Mouse (Mus musculus) ES-E14 (cell line): ENCODE data around the gene Rfx5. TPM values are rescaled to one million over a fixed set of nuclear protein-coding genes. Genes with fewer than 3 reads are reported as not detected.

Source experiments
- DNase-seq: peaks from one replicate; pipeline ENCODE4 v3.0.0-alpha.2; 2013; ENCODE audit warnings: low read depth, low spot score
- H3K27ac ChIP-seq: 2 replicates; pipeline ENCODE4 v1.5.1; 2012; ENCODE audit warnings: low read depth, mild to moderate bottlenecking, low read length, moderate library complexity, mixed read lengths; ENCODE audit not compliant: poor library complexity, insufficient read depth, severe bottlenecking
- H3K36me3 ChIP-seq: 2 replicates; pipeline ENCODE4 v1.6.1; 2012; ENCODE audit warnings: mild to moderate bottlenecking, low read length, moderate library complexity, mixed read lengths; ENCODE audit not compliant: control insufficient read depth, poor library complexity, insufficient read depth, severe bottlenecking
- H3K4me1 ChIP-seq, 2 experiments: fragments of 150-350 bp in 1 of 2; sonication (generic) in 1 of 2; 2 replicates each; pipeline ENCODE4 v1.6.1; 2012; ENCODE audit warnings: low read length in 2 of 2, mild to moderate bottlenecking in 1 of 2, mixed read lengths in 1 of 2; ENCODE audit not compliant: control insufficient read depth in 2 of 2, insufficient read depth in 2 of 2, poor library complexity in 1 of 2
- H3K4me3 ChIP-seq, 2 experiments: fragments of 150-350 bp in 1 of 2; sonication (generic) in 1 of 2; 2 replicates each; pipeline ENCODE4 v1.5.1; 2012; ENCODE audit warnings: low read length in 2 of 2, low read depth in 1 of 2, mild to moderate bottlenecking in 1 of 2, mixed read lengths in 1 of 2; ENCODE audit not compliant: insufficient read depth in 1 of 2, poor library complexity in 1 of 2, severe bottlenecking in 1 of 2
- H3K9ac ChIP-seq: 2 replicates; pipeline ENCODE4 v1.6.1; 2012; ENCODE audit warnings: low read depth, mild to moderate bottlenecking, low read length, mixed read lengths; ENCODE audit not compliant: poor library complexity, insufficient read depth, severe bottlenecking
- H3K9me3 ChIP-seq: fragments of 150-350 bp; sonication (generic); 2 replicates; pipeline ENCODE4 v1.6.1; 2012; ENCODE audit warnings: low read depth, mild to moderate bottlenecking, low read length; ENCODE audit not compliant: control insufficient read depth, insufficient read depth
- CHD2 ChIP-seq: IDR thresholded peaks from 2 replicates; pipeline ENCODE4 v1.6.1; 2014; ENCODE audit warnings: mild to moderate bottlenecking, low read depth, low read length, inconsistent platforms
- HCFC1 ChIP-seq: IDR thresholded peaks from 2 replicates; pipeline ENCODE4 v1.6.1; 2012; ENCODE audit warnings: low read length, inconsistent platforms, borderline replicate concordance; ENCODE audit not compliant: insufficient read depth
- MAFK ChIP-seq: IDR thresholded peaks from 2 replicates; pipeline ENCODE4 v1.6.1; 2014; ENCODE audit warnings: mild to moderate bottlenecking, low read depth, low read length, inconsistent platforms; ENCODE audit not compliant: insufficient read depth
- ZC3H11A ChIP-seq: IDR thresholded peaks from 2 replicates; pipeline ENCODE4 v1.6.1; 2012; ENCODE audit warnings: low read depth, mild to moderate bottlenecking, inconsistent platforms, low read length, borderline replicate concordance
- ZNF384 ChIP-seq: IDR thresholded peaks from 2 replicates; pipeline ENCODE4 v1.6.1; 2012; ENCODE audit warnings: low read depth, low read length, inconsistent platforms
- in situ Hi-C, 2 experiments: fragments of 600-800 bp; cut with MboI; formaldehyde crosslinking; loops; one replicate each; pipeline ENCODE4 v1.15.1; 2025; ENCODE audit warnings: low sequenced_read_pairs in 2 of 2, inconsistent platforms in 1 of 2; ENCODE audit not compliant: unreplicated experiment in 2 of 2
- total RNA-seq: library from RNA; depleted of rRNA; stranded (reverse); fragments of 300-350 nt; gene quantifications from 2 replicates; pipeline ENCODE4 v1.2.3, GENCODE M21; 2012

The Rfx5 gene
- total RNA-seq, 1 experiment = 6.1 TPM

- no peaks in the 10 kb centered on the region for H3K9me3 ChIP-seq
- in situ Hi-C loops = no loop called here
- H3K9ac ChIP-seq = no peak overlapping the region
- DNase-seq = no peak
- H3K4me1 ChIP-seq = peaks cover 3 to 7% of the 10 kb centered on the region in 2 experiments; a peak in 2 of 4 replicates
- peak overlapping the region in 1 of 2 experiments; percentile 85; a peak in 2 of 4 replicates for H3K4me3 ChIP-seq
- TF ChIP-seq CHD2 (no peak), MAFK (0 out of 2 replicates have a peak, but pooled peaks have one; percentile 6)
- peaks cover 23% of the 10 kb centered on the region for H3K36me3 ChIP-seq
- H3K27ac ChIP-seq = no peak overlapping the region
Measured at GRCm38 (mm10) chr3:94952806-94953205, 1.1 kb upstream of the Rfx5 start.

GRCm38 (mm10) chr3:94953384-94953763 lies 501 bp upstream of the Rfx5 start:
- H3K9ac ChIP-seq = peak overlapping the region; percentile 72
- H3K9me3 ChIP-seq = no peaks in the 10 kb centered on the region
- H3K4me3 ChIP-seq = peak overlapping the region; percentile 78 to 85
- DNase-seq = no peak
- TF ChIP-seq ZNF384 (no peak), HCFC1 (no peak), MAFK (no peak), ZC3H11A (no peak), CHD2 (no peak)
- H3K4me1 ChIP-seq = peaks cover 3 to 7% of the 10 kb centered on the region in 2 experiments; a peak in 2 of 4 replicates
- peaks cover 26% of the 10 kb centered on the region for H3K36me3 ChIP-seq
- in situ Hi-C loops = no loop called here
- H3K27ac ChIP-seq = no peak overlapping the region

GRCm38 (mm10) chr3:94958295-94958694 lies 4.4 kb downstream of the Rfx5 start:
- peaks cover 31% of the 10 kb centered on the region for H3K36me3 ChIP-seq
- H3K9ac ChIP-seq = no peak overlapping the region
- no peak overlapping the region for H3K4me3 ChIP-seq
- H3K4me1 ChIP-seq = peaks cover 10 to 18% of the 10 kb centered on the region in 2 experiments
- no peak overlapping the region for H3K27ac ChIP-seq
- in situ Hi-C loops = no loop called here
- H3K9me3 ChIP-seq = no peaks in the 10 kb centered on the region
- no peak for DNase-seq
- no peak for TF ChIP-seq HCFC1
- TF ChIP-seq MAFK = no peak
- no peak for TF ChIP-seq CHD2
- no peak for TF ChIP-seq ZNF384
- no peak for TF ChIP-seq ZC3H11A

GRCm38 (mm10) chr3:94959871-94960270 lies 6.0 kb downstream of the Rfx5 start:
- H3K9me3 ChIP-seq = no peaks in the 10 kb centered on the region
- H3K36me3 ChIP-seq = peaks cover 31% of the 10 kb centered on the region
- no peak for DNase-seq
- peaks cover 10 to 17% of the 10 kb centered on the region in 2 experiments for H3K4me1 ChIP-seq
- H3K27ac ChIP-seq = peak overlapping the region; percentile 2; the same call in 1 of the 2 replicates
- peak overlapping the region in 1 of 2 experiments; percentile 47; a peak in 2 of 4 replicates for H3K4me3 ChIP-seq
- TF ChIP-seq CHD2 (no peak), MAFK (no peak), HCFC1 (no peak), ZNF384 (no peak), ZC3H11A (no peak)
- in situ Hi-C loops = no loop called here
- no peak overlapping the region for H3K9ac ChIP-seq

GRCm38 (mm10) chr3:94960322-94960721 lies 6.4 kb downstream of the Rfx5 start:
- in situ Hi-C loops = no loop called here
- no peaks in the 10 kb centered on the region for H3K9me3 ChIP-seq
- H3K36me3 ChIP-seq = peaks cover 28% of the 10 kb centered on the region
- H3K27ac ChIP-seq = no peak overlapping the region; the same call in 1 of the 2 replicates
- peaks cover 10 to 13% of the 10 kb centered on the region in 2 experiments for H3K4me1 ChIP-seq
- DNase-seq = no peak
- H3K4me3 ChIP-seq = peak overlapping the region in 1 of 2 experiments; percentile 47; a peak in 2 of 4 replicates
- no peak overlapping the region for H3K9ac ChIP-seq
- TF ChIP-seq ZC3H11A = no peak
- no peak for TF ChIP-seq HCFC1
- TF ChIP-seq MAFK = no peak
- TF ChIP-seq CHD2 = no peak
- no peak for TF ChIP-seq ZNF384
